Mouse (Mus musculus) gastrocnemius, postnatal 25 days (tissue): Measurements from ENCODE around the gene Gli2. TPM values are rescaled to one million over a fixed set of nuclear protein-coding genes. Genes with fewer than 3 reads are reported as not detected.

ENCODE experiments used
- DNase-seq: peaks from one replicate; pipeline ENCODE4 v3.0.0; 2022
- total RNA-seq, 2 experiments: library from RNA; stranded (reverse); gene quantifications; 1 replicate in 1 of 2; 2 replicates in 1 of 2; pipeline ENCODE4 v1.2.3; 2021

Gli2 gene
- total RNA-seq, 2 experiments from 2014 or later: 1.4 to 1.5 TPM

DNA sequence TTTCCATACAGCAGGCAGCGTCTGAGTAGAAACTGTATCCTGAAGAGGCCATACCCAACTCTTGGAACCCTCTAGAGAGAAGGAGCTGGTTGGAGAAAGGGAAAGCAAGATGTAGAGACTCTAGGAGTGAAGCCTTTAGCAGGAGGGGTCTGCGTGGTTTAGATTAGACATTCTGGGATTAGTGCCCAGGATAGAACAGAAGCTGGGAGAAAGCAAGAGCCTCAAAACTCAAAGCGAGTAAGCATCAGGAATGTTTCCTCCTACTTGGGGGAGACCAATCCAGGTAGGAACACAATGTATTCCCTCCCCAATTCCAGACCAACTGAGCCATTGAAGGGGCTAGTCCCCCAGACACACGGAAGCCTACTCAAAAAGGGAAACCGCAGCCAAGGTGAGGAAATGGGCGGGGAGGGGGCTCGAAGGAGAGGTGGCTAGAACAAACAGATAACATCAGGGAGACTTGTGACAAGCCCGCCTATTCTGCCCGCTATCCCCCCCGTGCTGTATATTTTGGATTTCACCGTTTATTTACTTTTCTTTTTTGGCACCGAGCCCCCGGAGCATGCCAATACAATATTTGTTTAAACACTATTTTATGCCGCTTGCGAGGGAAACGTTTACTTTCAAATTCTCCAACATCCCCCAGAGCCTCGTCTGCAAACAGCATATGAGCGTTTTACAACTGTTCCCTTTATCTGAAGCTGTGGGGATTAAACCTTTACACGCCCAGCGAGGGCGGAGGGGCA lies 2.1 kb downstream of the Gli2 start:
- DNase-seq: no peak

DNA sequence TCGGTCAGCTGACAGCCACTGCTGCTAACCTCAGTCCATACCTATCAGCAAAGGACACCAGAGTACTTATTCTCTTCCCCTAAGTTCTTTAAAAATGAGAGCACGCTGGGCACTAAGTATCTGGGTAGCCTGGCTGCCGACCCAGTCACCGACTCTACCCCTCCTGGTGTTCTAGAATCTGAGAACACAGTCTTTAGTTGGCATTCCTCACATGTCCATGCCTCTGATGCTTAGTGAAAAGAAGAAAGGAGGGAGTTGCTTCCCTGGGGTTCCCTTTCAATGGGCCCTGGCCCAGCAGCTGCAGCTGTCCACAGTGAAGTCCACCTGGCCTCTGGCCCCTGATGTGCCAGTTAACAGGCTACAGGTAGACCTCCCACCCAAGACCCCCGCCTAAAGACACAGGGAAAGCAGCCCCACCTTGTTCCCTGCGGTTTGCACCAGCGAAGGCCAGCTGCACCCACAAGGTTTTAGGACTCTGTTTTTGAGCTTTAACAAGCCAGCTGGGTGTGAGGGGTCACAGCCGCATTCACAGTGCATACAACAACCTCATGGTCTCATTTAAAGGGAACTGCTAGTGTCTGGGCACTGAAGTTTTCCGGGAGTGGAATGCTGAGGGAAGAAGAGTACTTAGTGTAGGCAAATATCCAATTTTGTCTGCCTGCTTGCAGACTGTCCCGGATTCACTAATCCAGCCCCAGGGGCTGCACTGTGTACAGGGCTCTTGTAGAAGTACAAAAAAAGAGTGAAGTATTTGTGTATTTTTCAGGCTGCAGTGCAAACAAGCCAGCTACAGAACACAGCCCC lies 3.4 kb downstream of the Gli2 start:
- peak; percentile 24 for DNase-seq

DNA sequence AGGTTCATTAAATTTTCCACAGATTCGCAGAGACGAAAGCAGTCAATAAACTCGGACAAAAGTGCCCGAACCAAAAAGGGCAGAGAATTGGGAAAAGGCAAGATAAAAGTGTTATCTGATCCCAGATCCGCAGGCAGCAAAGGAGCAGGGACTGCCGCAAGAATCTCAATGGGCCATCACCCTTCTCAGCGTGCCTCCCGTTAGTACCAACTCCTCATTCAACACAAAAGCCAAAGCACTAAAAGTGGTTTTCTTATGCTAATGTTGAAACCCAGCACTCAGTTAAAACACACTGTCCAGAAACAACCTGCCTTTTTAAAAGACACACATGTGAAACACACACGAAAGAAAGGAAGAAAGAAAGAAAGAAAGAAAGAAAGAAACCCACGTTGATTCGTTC lies 4.4 kb downstream of the Gli2 start:
- no peak for DNase-seq

DNA sequence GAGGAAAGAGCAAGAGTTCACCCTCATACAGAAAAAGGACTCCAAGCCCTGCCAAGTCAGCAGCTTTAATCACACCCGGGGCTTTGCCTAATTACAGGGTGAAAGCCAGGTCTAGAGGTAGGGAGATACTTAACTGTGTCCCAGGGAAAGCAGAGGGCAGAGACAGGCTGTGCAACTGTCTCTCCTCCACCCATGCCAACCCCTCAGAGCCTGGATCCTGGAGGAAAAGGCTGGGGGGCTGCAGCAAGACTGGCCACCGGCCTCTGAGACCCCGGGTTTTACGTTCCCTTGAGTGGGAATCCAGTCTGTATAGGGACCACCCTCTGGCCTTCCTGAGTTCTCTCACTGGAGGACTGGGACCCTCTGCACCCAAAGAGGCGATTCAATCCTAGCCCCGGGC lies 4.9 kb downstream of the Gli2 start:
- no peak for DNase-seq

DNA sequence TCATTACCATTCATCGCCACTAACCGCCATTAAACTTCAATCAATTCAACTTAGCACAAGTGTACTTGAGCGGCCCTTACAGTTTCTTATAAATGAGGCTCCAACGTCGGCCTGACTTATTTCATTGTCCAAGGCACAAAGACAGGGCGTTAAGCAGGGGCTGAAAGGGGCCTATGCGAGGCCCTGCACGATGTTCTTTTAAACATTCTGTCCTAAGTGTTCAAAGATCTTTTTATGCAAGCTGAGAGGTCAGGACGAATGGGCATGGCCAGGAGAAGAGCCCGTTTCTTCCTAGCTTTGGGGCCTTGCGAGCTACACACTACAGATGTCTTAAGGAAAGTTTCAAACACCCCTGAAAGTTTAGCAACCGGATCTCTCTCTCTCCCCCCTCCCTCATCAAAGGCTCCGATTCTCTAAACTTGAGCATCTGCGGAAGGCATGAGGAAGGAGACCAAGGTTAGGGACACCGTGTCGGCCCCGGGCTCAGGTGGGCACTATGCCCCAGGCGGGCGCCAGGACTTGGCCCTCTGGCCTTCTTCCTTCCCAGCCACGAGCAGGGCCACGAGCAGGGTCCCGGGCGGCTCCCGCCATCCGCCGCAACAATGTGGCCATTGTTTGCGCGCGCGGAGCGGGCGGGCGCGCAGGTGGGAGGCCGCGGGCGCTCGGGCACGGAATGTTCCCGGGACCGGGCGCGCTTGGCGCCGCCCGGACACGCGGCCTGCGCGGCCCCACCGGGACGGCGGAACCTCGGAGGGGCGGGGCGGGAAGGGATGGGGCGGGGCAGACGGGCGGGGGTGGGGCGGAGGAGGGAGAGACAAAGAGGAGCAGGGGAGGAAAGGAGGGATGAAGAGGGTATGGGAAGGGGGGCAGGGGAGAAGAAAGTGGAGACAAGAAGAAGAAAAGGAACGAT lies 5.7 kb downstream of the Gli2 start:
- peak; percentile 62 for DNase-seq

DNA sequence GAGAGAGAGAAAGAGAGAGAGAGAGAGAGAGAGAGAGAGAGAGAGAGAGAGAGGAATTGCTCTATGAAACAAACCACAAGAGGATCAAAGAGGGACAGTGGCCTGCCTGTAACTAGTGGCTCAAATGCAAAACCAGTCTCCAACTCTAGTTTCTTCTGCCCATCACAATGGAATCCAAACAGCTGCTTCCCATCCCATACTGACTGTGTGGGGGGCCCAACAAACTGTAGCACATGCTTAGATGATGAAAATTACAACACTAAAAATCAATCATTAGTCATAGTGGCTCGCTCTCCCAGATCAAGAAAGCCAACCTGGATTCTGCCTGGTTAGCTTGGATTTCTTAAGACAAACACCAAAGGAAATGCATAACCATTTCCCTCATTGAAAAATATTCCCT lies 15.0 kb downstream of the Gli2 start:
- no peak for DNase-seq

DNA sequence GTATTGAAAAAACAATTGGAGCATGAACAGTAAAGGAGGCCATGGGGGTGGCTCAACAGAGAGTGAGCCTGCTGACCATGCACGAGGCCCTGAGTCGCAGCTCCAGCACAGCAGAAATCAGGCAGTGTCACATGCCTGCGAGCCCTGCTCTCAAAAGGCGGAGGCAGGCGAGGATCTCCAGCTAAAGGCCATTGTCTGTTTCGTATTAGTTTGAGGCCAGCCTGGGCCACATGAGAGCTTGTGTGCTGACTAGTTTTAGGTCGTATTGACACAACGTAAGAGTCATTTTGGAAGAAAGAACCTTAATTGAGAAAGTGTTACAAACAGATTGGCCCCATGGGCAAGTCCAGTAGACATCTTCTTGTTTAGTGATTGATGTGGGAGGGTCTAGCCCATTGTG lies 17.5 kb downstream of the Gli2 start:
- DNase-seq: no peak

DNA sequence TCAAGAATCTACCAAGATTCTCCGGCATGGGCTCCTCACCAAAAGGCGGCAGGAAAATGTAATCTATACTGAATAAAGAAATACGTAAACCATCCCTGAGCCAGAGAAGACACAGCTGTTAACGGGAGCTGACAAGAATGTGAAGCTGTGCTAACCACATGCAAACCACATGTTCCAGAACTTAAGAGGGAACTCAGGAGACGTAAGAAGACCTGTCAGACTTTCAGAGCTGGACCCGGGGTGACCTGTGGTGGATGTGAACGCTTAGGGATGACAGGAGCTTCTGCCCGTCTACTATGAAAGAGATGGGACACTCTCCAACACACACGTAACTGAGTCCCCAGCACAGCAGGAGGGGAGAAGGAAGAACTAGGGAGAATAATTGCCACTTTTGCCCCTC lies 18.1 kb downstream of the Gli2 start:
- DNase-seq: no peak

DNA sequence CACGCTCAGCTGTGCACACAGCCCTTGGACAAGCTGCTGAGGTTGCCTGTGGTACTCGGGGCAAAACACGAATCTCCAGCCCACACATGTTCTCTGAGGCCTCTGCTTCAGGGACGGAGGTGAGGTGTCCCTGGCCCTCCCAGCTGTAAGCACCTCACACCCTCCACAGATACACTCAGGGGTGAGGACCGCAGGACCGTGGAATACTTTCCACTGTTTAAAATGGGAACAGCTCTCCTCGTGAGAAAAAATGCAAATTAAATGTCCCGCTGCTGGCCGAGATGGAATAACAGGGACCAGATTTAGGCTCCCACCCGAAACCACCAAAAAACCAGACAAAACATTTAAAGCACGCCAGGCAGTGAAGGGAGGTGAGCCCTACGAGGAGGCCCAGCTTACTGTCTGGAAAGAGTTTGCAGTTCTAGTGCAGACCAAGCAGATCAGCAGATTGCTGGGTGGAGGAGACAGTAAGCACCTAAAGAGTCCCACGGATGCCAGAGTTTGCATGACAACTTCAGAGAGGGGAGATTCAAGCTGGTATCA lies 19.2 kb downstream of the Gli2 start:
- no peak for DNase-seq

DNA sequence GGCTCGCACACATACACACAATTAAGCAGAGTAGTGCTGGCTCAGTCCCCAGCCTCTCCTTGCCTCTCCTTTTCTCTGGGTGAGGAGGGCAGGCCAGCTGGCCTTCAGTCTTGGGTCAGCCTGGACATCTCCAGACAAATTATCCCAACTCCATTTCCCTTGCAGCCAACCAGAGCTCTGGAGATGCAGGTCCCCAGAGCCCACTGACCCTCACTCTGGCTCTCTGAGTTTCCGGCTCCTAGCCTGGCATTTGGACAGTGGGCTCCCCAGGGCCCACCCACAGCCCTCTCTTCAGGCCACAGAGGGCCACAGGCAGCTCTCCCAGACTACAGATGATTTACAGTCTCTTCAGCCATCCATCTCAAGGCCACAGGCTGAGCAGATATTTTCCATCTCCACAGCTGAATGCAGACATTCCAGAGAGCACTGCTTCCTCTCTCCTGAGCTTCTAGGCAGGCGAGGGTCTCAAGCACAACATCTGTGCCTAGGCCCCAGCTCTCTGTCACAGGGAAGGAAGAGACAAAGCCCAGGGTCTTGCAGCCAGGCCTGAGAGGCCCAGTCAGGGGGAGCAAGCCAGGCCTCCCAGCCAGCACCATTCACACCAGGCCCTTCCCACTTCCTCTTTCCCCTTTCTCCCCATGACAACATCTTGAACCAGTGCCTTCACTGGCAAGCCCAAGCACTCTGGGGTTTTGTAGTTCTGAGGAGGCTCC lies 19.8 kb downstream of the Gli2 start:
- DNase-seq: peak; percentile 81

DNA sequence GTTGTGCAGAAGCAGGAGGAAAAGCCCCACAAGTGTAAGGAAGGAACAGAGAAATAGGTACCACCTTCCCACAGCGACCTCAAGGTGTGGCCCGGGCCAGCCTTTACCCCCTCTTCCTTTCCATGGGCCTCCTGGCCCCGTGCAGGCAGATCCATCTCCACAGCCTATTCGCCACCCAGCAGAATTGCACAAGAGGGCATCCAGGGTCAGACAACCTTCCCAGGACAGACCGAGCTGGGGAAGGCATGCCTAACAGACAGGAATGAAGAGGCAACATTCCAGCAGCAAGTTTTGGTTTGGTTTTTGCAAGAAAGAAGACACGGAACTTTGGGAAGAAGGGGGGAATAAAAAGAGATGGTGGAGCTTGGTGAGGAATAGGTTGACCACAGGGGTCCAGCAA lies 22.2 kb downstream of the Gli2 start:
- DNase-seq: peak; percentile 56

DNA sequence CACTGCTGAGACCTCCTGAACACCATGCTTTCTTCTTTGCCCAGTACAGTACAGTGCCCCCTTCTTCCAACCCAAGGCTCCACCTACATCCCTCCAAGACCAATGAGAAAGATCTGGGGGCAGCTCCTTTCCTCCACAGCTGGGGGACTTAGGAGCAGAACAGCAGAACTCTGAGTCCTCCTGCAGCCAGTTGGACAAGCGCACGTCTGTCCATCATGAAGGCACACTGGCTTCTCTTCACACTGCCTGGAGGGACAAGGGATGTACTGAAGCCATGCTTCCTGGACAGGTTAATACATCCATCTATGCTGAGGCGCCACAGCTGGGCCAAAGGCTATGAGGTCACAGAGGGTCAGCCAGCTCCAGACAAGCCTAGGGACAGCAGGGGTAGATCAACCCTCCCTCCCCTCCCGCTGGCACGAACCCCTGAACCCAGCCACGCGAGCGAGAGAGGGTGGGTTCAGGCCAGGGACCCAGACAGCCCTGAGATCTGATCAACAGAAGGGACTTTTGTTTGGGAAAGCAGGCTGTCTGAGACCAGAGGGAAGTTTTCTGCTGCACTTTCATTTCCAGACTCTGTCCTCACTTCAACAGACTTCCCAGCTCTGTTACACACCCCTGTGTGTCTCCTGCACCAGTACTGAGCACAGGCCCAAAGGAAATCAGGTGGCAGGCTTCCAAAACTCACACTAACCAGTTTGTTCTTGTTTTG lies 27.6 kb downstream of the Gli2 start:
- peak; percentile 41 for DNase-seq

DNA sequence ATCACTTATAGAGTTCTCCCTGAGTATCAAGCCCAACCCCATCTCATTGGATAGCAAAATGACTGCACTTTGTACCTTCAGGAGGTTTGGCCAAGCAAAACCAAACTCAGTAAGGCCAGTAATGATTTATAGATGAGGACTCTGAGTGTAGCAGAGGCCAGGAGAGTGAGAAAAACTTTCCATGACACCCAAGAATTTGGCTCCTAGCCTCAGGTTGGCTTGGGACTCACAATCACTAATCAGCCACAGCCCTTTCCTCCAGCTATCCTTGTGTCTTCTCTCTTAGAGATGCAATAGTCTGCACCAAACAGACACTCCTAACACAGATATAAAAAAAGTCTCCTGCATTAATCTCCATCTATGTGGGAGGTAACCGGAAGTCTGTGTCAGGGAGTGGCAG lies 31.1 kb downstream of the Gli2 start:
- DNase-seq: peak; percentile 49

DNA sequence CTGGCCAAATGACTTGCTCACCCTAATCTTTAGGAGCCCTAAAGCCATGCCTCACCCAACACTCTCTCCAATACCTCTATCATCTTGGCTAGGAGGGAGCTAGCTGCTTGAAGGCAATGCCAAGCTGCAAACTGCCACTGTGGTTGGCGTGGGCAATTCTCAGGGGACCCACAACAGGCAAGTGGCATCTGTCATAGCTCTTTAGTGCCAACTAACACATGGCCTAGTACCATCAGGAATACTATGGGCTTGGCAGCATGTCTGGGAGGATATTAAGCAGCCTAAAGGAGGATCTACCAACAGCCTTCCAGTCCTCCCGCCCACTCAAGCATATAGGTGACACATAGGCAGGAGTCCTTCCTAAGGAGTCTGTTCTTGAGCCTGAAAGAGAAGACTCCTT lies 33.3 kb downstream of the Gli2 start:
- no peak for DNase-seq

DNA sequence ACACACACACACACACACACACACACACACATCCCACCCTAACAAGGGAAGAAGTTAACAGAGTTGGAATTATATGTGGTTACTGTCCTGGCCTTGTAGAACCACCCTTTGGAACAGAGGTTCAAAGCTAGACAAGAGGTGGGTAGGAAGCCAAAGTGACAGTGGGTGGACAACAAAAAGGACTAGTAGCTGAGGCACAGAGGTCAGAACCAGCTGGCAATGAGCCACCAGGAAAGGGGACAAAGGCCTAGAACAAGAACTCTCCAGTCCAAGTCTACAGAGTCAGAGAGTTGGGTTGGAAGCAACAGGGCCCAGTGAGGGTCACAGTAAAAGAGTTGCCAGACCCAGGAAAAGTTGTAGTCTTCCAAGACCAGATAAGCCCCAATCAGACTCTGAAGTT lies 34.4 kb downstream of the Gli2 start:
- DNase-seq: no peak

DNA sequence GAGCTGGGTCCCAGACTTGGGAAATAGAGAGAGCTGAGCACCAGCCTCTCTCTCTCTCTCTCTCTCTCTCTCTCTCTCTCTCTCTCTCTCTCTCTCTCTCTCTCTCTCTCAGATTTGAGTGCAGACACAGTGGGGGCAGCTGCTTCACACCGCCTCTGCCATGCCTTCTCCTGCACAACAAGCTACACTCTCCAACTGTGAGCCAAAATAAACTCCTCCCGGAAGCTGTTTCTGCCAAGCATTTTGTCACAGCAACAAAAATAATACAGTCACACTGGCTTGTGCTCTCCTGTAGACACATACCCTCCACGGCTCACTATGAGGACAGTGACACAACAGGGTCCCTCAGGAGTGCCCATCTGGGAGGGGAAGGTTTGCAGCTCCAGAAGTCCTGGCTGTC lies 36.6 kb downstream of the Gli2 start:
- DNase-seq: no peak

DNA sequence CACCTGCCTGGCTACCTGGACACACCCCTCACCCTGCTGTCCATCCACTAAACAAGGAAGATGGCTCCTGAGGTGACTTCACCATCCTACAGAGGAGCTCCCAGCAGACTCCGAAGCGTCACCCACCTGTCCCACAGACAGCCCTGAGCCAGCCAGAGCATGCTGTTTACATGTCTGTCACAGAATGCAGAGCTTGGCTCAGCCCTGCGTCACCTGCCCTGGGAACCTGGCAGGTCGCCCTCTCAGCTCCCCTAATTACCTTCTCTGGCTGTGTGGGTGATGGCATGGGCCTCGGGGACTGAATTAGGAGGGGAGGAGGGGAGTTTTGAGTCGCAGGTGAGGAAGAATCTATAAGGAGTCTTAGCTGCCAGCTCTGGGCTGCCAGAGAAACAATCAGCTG lies 38.3 kb downstream of the Gli2 start:
- no peak for DNase-seq

DNA sequence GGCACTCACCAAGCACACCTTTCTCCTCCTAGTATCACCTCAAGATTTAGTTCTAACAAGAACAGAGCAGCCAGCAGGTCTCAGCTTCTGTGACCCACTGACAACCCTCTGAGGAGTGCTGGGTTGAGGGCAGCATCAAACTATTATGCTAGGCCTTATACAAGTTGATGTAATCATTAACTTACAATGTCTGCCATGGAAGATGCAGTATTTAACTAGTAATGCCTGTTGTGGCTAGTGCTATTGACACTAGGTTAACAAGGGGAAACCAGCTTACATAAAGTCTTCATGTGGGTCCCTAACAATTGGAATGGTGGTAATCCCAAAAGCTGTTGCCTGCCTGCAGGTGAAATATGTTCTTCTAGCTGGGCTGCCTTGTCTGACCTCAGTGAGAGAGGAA lies 44.5 kb downstream of the Gli2 start:
- no peak for DNase-seq

DNA sequence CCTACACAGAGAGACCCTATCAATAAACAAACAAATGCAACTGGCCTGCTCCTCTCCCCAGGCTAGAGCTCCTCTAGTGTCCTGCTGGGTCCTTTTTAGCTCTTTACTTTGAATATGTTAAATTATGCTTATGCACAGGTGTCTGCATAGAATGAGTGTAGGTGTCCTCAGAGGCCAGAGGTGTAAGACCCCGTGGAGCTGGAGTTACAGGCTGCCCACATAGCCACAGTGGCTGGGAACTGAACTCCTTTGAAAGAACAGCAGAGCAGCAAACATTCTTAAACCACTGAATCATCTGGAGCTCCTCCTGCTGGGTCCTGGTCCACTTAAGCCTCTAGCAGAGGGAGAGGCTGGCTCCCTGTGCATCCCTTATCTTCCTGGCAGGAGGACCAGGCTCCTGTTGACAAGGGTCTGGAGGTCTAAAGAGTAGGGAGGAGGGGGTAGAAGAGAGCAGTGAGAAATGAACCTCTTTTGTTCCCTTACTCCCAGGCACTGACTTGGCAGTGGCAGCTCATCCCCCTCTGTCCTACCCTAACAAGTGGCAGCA lies 49.5 kb downstream of the Gli2 start:
- DNase-seq: no peak

DNA sequence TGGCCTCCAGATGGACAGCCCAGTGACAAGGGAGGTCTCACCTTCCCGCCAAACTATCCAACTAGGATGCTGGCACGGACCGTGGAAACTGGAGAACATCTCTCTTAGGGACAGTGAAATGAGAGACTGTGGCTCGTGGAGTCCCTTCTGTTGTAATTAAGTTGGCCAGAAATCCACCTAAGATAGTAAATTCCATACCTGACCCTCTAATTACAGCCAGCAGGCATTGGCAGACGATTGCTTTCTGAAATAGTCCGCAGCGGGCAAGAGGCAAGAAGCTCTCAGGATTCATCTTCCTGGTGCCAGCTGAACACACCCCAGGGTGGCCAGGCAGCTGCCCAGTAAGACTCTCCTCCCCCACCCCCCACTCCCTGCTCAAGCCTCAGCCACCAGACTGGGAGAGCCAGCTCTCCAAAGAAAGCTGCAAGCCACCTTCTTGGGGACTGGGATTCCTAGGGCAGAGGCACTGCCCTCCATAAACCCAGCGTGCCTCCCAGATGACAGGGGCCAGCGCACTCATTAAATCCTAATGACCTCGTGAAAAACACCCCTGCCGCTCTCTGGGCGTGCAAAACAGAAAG lies 51.9 kb downstream of the Gli2 start:
- peak; percentile 80 for DNase-seq
